Mouse (Mus musculus): Measurements from ENCODE around the gene Arrdc5. TPM values are rescaled to one million over a fixed set of nuclear protein-coding genes. Genes with fewer than 3 reads are reported as not detected.
A peak's percentile ranks its signal among the peaks of the same experiment; 100 is the strongest.

The Arrdc5 gene
- polyA plus RNA-seq, 2 experiments, result not detected

DNA sequence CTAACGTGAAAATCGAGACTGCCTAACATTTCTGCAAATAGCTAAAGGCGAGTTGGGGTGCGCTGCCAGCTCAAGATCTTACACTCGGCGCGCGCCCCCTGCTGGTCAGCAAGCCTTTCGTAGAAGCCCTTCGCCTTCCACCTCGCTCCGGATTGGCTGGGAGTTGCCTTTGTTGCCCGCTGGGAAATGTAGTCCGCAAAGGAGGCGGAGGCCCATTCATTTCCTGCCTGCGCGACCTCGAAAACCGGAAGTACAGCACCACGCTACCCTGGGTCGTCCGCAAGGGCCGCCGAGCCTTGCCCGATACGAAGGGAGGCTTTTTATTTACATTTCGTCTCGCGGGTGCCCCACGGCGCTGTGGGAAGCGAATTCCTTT, 44.2 kb downstream of the Arrdc5 start:
- DNase-seq (ENCODE audit: low spot score) (peak; percentile 98), ATAC-seq (ENCODE audit: low FRiP score, low read depth) (peak; percentile 94)
- Histone ChIP-seq H3K27ac (replicated peaks; ENCODE audit: low read depth, low read length) (peak overlapping the region; percentile 82), H3K36me3 (ENCODE audit: control insufficient read depth, insufficient read depth, low read length) (peaks cover 27% of the 10 kb centered on the region), H3K9me3 (ENCODE audit: control insufficient read depth, low read length) (no peaks in the 10 kb centered on the region), H3K4me1 (ENCODE audit: control insufficient read depth, insufficient read depth, low read length) (peaks cover 11% of the 10 kb centered on the region; the same call in 1 of the 2 replicates), H3K4me2 (replicated peaks; ENCODE audit: low read depth, low read length, severe bottlenecking) (peak overlapping the region; percentile 58), H3K4me3 (replicated peaks; ENCODE audit: low read length) (peak overlapping the region; percentile 65), H3K9ac (ENCODE audit: low read depth, low read length, severe bottlenecking) (peak overlapping the region; percentile 12; the same call in 1 of the 2 replicates), H3K27me3 (ENCODE audit: control insufficient read depth, insufficient read depth, low read length) (no peaks in the 10 kb centered on the region)
- no peak for TF ChIP-seq POLR2A (IDR thresholded peaks at IDR 0.05; ENCODE audit: borderline replicate concordance, extremely low read depth, insufficient read depth, insufficient read length)
- 0% methylated on average over 32 of the region's 32 CpGs for WGBS

DNA sequence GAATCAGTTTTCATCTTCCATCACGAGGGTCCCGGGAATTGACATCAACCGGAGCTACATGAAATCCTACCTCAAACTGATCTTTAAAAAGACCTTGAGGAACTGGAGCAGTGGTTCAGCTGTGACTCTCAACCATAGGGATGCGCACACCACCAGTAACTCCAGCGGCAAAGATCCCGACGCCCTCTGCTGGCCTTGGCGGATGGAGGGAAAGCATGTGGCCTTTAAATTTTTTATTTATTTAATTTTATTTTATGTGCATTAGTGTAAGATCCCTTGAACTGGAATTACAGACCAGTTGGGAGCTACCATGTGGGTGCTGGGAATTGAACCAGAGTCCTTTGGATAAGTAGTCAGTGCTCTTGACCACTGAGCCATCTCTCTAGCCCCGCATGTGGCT, 44.7 kb downstream of the Arrdc5 start:
- ATAC-seq (ENCODE audit: low FRiP score, low read depth) (peak; percentile 7; the same call in 1 of the 2 replicates), DNase-seq (ENCODE audit: low spot score) (no peak)
- Histone ChIP-seq H3K27ac (replicated peaks; ENCODE audit: low read depth, low read length) (peak overlapping the region; percentile 58), H3K27me3 (ENCODE audit: control insufficient read depth, insufficient read depth, low read length) (no peaks in the 10 kb centered on the region), H3K4me2 (replicated peaks; ENCODE audit: low read depth, low read length, severe bottlenecking) (peak overlapping the region; percentile 38), H3K4me1 (ENCODE audit: control insufficient read depth, insufficient read depth, low read length) (peaks cover 11% of the 10 kb centered on the region; the same call in 1 of the 2 replicates), H3K9ac (ENCODE audit: low read depth, low read length, severe bottlenecking) (no peak overlapping the region), H3K9me3 (ENCODE audit: control insufficient read depth, low read length) (no peaks in the 10 kb centered on the region), H3K4me3 (replicated peaks; ENCODE audit: low read length) (peak overlapping the region; percentile 13; the same call in 1 of the 2 replicates), H3K36me3 (ENCODE audit: control insufficient read depth, insufficient read depth, low read length) (peaks cover 22% of the 10 kb centered on the region)
- WGBS, result 17% methylated on average over 9 of the region's 9 CpGs
- TF ChIP-seq POLR2A (IDR thresholded peaks at IDR 0.05; ENCODE audit: borderline replicate concordance, extremely low read depth, insufficient read depth, insufficient read length), result no peak

DNA sequence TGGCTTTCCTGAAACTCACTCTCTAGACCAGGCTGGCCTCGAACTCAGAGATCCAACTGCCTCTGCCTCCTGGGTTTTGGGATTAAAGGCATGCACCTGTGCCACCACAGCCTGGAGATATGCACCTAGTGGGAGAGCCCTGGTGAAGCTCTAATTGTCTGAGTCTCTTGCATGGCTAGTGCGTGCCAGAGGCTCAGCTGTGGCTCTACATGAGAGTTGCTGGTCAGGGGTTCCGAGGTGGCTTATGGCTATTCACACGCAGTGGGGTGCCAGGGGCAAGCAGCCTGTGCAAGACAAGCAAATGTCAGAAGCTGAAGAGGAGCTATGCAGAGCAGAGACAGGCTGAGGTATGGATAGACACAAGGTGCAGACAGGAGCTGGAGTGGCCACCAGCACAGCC, 45.4 kb downstream of the Arrdc5 start:
- Histone ChIP-seq H3K36me3 (ENCODE audit: control insufficient read depth, insufficient read depth, low read length) (peaks cover 15% of the 10 kb centered on the region), H3K9ac (ENCODE audit: low read depth, low read length, severe bottlenecking) (no peak overlapping the region), H3K4me3 (replicated peaks; ENCODE audit: low read length) (no peak overlapping the region), H3K4me1 (ENCODE audit: control insufficient read depth, insufficient read depth, low read length) (peaks cover 11% of the 10 kb centered on the region; the same call in 1 of the 2 replicates), H3K4me2 (replicated peaks; ENCODE audit: low read depth, low read length, severe bottlenecking) (no peak overlapping the region), H3K27ac (replicated peaks; ENCODE audit: low read depth, low read length) (no peak overlapping the region), H3K27me3 (ENCODE audit: control insufficient read depth, insufficient read depth, low read length) (no peaks in the 10 kb centered on the region), H3K9me3 (ENCODE audit: control insufficient read depth, low read length) (no peaks in the 10 kb centered on the region)
- no peak for DNase-seq (ENCODE audit: low spot score)
- no peak for TF ChIP-seq POLR2A (IDR thresholded peaks at IDR 0.05; ENCODE audit: borderline replicate concordance, extremely low read depth, insufficient read depth, insufficient read length)
- WGBS, result 78% methylated on average over 4 of the region's 4 CpGs
- ATAC-seq (ENCODE audit: low FRiP score, low read depth), result no peak

DNA sequence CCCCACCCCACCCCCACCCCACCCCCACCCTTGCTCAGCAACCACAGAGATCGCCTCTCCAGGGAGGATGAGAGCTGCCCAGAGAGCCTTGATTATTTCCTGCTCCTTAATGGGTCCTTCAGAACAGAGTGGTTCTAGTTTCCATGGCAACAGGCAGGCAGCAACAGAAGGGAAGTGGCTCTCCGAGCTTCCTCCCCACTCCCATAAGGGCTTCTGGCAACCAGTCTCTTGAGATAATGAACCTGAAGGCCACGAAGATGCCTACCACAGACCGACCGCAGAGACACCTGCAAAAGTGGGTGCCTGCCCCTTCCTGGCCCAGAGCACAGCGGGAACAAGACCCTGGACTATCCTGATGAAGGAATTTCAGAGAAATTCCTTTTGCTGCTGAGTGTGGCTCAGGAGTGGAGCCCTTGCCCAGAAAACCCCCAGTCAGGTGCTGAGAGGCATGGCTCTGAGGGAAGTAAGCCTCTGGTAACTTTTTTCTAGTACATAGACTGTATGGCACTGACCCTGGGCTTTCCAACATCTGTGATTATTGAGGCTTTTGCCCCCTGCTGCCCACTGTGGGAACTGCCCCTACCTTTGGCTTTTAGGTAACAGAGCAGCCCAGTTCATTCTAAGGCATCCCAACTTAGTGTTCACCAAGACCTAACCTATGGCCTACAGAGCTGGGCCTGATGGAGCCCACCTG, 48.8 kb downstream of the Arrdc5 start:
- no peak overlapping the region for H3K27ac ChIP-seq (replicated peaks; ENCODE audit: low read depth, low read length)
- H3K4me1 ChIP-seq (ENCODE audit: control insufficient read depth, insufficient read depth, low read length), result no peaks in the 10 kb centered on the region
- DNase-seq (ENCODE audit: low spot score) (peak; percentile 50), ATAC-seq (ENCODE audit: low FRiP score, low read depth) (no peak)
- H3K4me2 ChIP-seq (replicated peaks; ENCODE audit: low read depth, low read length, severe bottlenecking), result no peak overlapping the region
- no peaks in the 10 kb centered on the region for H3K27me3 ChIP-seq (ENCODE audit: control insufficient read depth, insufficient read depth, low read length)
- no peak for TF ChIP-seq POLR2A (IDR thresholded peaks at IDR 0.05; ENCODE audit: borderline replicate concordance, extremely low read depth, insufficient read depth, insufficient read length)
- WGBS, result 18% methylated on average over 5 of the region's 6 CpGs
- no peaks in the 10 kb centered on the region for H3K36me3 ChIP-seq (ENCODE audit: control insufficient read depth, insufficient read depth, low read length)
- H3K9ac ChIP-seq (ENCODE audit: low read depth, low read length, severe bottlenecking), result no peak overlapping the region
- H3K9me3 ChIP-seq (ENCODE audit: control insufficient read depth, low read length), result no peaks in the 10 kb centered on the region
- no peak overlapping the region for H3K4me3 ChIP-seq (replicated peaks; ENCODE audit: low read length)

DNA sequence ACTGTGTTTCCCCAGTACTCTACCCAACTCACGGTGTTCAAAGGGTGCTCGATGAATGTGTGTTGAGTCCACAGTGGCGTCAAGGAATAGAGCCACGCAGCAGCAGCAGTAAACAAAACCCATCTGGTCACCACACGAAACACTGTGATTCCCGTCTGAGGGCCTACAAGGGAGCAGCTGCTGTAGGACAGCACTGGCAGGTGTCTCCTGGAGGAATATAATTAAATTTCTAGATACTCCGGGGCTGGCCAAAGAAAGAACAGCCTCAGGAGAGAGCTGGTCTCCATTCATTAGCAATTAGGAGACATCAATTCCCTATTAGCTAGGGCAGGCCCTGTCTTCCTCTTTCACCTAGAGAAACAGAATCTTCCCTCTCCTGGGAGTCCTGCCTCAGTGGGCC, 54.5 kb downstream of the Arrdc5 start:
- H3K4me2 ChIP-seq (replicated peaks; ENCODE audit: low read depth, low read length, severe bottlenecking), result no peak overlapping the region
- no peak overlapping the region for H3K9ac ChIP-seq (ENCODE audit: low read depth, low read length, severe bottlenecking)
- DNase-seq (ENCODE audit: low spot score) (no peak), ATAC-seq (ENCODE audit: low FRiP score, low read depth) (no peak)
- no peaks in the 10 kb centered on the region for H3K27me3 ChIP-seq (ENCODE audit: control insufficient read depth, insufficient read depth, low read length)
- TF ChIP-seq POLR2A (IDR thresholded peaks at IDR 0.05; ENCODE audit: borderline replicate concordance, extremely low read depth, insufficient read depth, insufficient read length), result no peak
- 56% methylated on average over 7 of the region's 7 CpGs for WGBS
- H3K27ac ChIP-seq (replicated peaks; ENCODE audit: low read depth, low read length), result no peak overlapping the region
- H3K36me3 ChIP-seq (ENCODE audit: control insufficient read depth, insufficient read depth, low read length), result no peaks in the 10 kb centered on the region
- no peak overlapping the region for H3K4me3 ChIP-seq (replicated peaks; ENCODE audit: low read length)
- no peaks in the 10 kb centered on the region for H3K9me3 ChIP-seq (ENCODE audit: control insufficient read depth, low read length)
- no peaks in the 10 kb centered on the region for H3K4me1 ChIP-seq (ENCODE audit: control insufficient read depth, insufficient read depth, low read length)

Other genes with a start within 250 kb of the Arrdc5 start
- 61.9 and 82.9 TPM in 2 replicates for gene Ubxn6, start 225.3 kb downstream of the Arrdc5 start, polyA plus RNA-seq (2012; rRNA removed)
- 36.4 and 43.1 TPM in 2 replicates for gene Ubxn6, start 225.3 kb downstream of the Arrdc5 start, polyA plus RNA-seq (2014; fragmentation: Nextera tagmentation; extraction: Ambion mirVana)
- gene Hdgfl2, start 220.7 kb downstream of the Arrdc5 start, polyA plus RNA-seq (2012; rRNA removed), result 82.3 and 118 TPM in 2 replicates
- gene Hdgfl2, start 220.7 kb downstream of the Arrdc5 start, polyA plus RNA-seq (2014; fragmentation: Nextera tagmentation; extraction: Ambion mirVana), result 84.9 and 104 TPM in 2 replicates
- 0.04 and 0.09 TPM in 2 replicates for gene Plin4, start 190.5 kb downstream of the Arrdc5 start, polyA plus RNA-seq (2012; rRNA removed)
- 0.07 and 0.11 TPM in 2 replicates for gene Plin4, start 190.5 kb downstream of the Arrdc5 start, polyA plus RNA-seq (2014; fragmentation: Nextera tagmentation; extraction: Ambion mirVana)
- gene Plin5, start 182.7 kb downstream of the Arrdc5 start, polyA plus RNA-seq (2012; rRNA removed), result not detected in 2 replicates
- 0.10 and 0.17 TPM in 2 replicates for gene Plin5, start 182.7 kb downstream of the Arrdc5 start, polyA plus RNA-seq (2014; fragmentation: Nextera tagmentation; extraction: Ambion mirVana)
- gene Lrg1, start 178.3 kb downstream of the Arrdc5 start, polyA plus RNA-seq (2012; rRNA removed), result 0.27 and 0.29 TPM in 2 replicates
- 0.43 and 0.51 TPM in 2 replicates for gene Lrg1, start 178.3 kb downstream of the Arrdc5 start, polyA plus RNA-seq (2014; fragmentation: Nextera tagmentation; extraction: Ambion mirVana)
- gene Sema6b, start 159.9 kb downstream of the Arrdc5 start, polyA plus RNA-seq (2012; rRNA removed), result 10.5 and 13.4 TPM in 2 replicates
- gene Sema6b, start 159.9 kb downstream of the Arrdc5 start, polyA plus RNA-seq (2014; fragmentation: Nextera tagmentation; extraction: Ambion mirVana), result 3.1 and 3.8 TPM in 2 replicates
- gene Tnfaip8l1, start 137.8 kb downstream of the Arrdc5 start, polyA plus RNA-seq (2012; rRNA removed), result 9.3 and 10.3 TPM in 2 replicates
- gene Tnfaip8l1, start 137.8 kb downstream of the Arrdc5 start, polyA plus RNA-seq (2014; fragmentation: Nextera tagmentation; extraction: Ambion mirVana), result 11.6 and 11.7 TPM in 2 replicates
- 83.2 and 93.7 TPM in 2 replicates for gene Mydgf, start 116.4 kb downstream of the Arrdc5 start, polyA plus RNA-seq (2012; rRNA removed)
- 99.7 and 101 TPM in 2 replicates for gene Mydgf, start 116.4 kb downstream of the Arrdc5 start, polyA plus RNA-seq (2014; fragmentation: Nextera tagmentation; extraction: Ambion mirVana)
- gene Dpp9, start 81.4 kb downstream of the Arrdc5 start, polyA plus RNA-seq (2012; rRNA removed), result 54.3 and 69.6 TPM in 2 replicates
- 33.9 and 37.7 TPM in 2 replicates for gene Dpp9, start 81.4 kb downstream of the Arrdc5 start, polyA plus RNA-seq (2014; fragmentation: Nextera tagmentation; extraction: Ambion mirVana)
- gene Fem1a, start 43.5 kb downstream of the Arrdc5 start, polyA plus RNA-seq (2012; rRNA removed), result 14.5 and 18.4 TPM in 2 replicates
- 16.0 and 17.4 TPM in 2 replicates for gene Fem1a, start 43.5 kb downstream of the Arrdc5 start, polyA plus RNA-seq (2014; fragmentation: Nextera tagmentation; extraction: Ambion mirVana)
- gene Ticam1, start 23.5 kb downstream of the Arrdc5 start, polyA plus RNA-seq (2012; rRNA removed), result 12.5 and 16.5 TPM in 2 replicates
- gene Ticam1, start 23.5 kb downstream of the Arrdc5 start, polyA plus RNA-seq (2014; fragmentation: Nextera tagmentation; extraction: Ambion mirVana), result 8.2 and 8.7 TPM in 2 replicates
- 41.0 and 44.1 TPM in 2 replicates for gene Plin3, start 7.4 kb downstream of the Arrdc5 start, polyA plus RNA-seq (2012; rRNA removed)
- gene Plin3, start 7.4 kb downstream of the Arrdc5 start, polyA plus RNA-seq (2014; fragmentation: Nextera tagmentation; extraction: Ambion mirVana), result 90.1 and 90.3 TPM in 2 replicates
- 105 and 116 TPM in 2 replicates for gene Uhrf1, start 3.0 kb upstream of the Arrdc5 start, polyA plus RNA-seq (2012; rRNA removed)
- 89.0 and 93.9 TPM in 2 replicates for gene Uhrf1, start 3.0 kb upstream of the Arrdc5 start, polyA plus RNA-seq (2014; fragmentation: Nextera tagmentation; extraction: Ambion mirVana)
- 36.4 and 47.3 TPM in 2 replicates for gene Kdm4b, start 25.8 kb upstream of the Arrdc5 start, polyA plus RNA-seq (2012; rRNA removed)
- 36.0 and 37.0 TPM in 2 replicates for gene Kdm4b, start 25.8 kb upstream of the Arrdc5 start, polyA plus RNA-seq (2014; fragmentation: Nextera tagmentation; extraction: Ambion mirVana)
- 483 and 667 TPM in 2 replicates for gene Ptprs, start 176.2 kb upstream of the Arrdc5 start, polyA plus RNA-seq (2012; rRNA removed)
- 116 and 131 TPM in 2 replicates for gene Ptprs, start 176.2 kb upstream of the Arrdc5 start, polyA plus RNA-seq (2014; fragmentation: Nextera tagmentation; extraction: Ambion mirVana)
- not detected in 2 replicates for gene Znrf4, start 212.1 kb upstream of the Arrdc5 start, polyA plus RNA-seq (2012; rRNA removed)
- gene Znrf4, start 212.1 kb upstream of the Arrdc5 start, polyA plus RNA-seq (2014; fragmentation: Nextera tagmentation; extraction: Ambion mirVana), result 0.17 TPM in 1 of 2 replicates, not detected in the other

All from limb, embryonic 14.5 days (tissue).